Mouse (Mus musculus): ENCODE measurements around the gene Olfr554. TPM values are rescaled to one million over a fixed set of nuclear protein-coding genes. Genes with fewer than 3 reads are reported as not detected.
"Not testable (repeated sequence)": the region's sequence is repeated elsewhere in the genome, so short reads cannot be mapped to it uniquely, and the experiment has no call there.

Olfr554 gene
- not detected in 2 replicates for polyA plus RNA-seq (2012; rRNA removed)

- DNase-seq (ENCODE audit: extremely low spot score in 1 of 2, low spot score in 1 of 2), result no peak
Observed at GRCm38 (mm10) chr7:102638132-102638531, at the start of gene Olfr554. TSS of gene Olfr554 (plus strand) at chr7:102638432.

- DNase-seq (ENCODE audit: extremely low spot score in 1 of 2, low spot score in 1 of 2), result no peak
Observed at GRCm38 (mm10) chr7:102591786-102592185, 46.4 kb upstream of the Olfr554 start, which contains the start of gene Olfr551. TSS of gene Olfr551 (minus strand) at chr7:102591886.

DNA sequence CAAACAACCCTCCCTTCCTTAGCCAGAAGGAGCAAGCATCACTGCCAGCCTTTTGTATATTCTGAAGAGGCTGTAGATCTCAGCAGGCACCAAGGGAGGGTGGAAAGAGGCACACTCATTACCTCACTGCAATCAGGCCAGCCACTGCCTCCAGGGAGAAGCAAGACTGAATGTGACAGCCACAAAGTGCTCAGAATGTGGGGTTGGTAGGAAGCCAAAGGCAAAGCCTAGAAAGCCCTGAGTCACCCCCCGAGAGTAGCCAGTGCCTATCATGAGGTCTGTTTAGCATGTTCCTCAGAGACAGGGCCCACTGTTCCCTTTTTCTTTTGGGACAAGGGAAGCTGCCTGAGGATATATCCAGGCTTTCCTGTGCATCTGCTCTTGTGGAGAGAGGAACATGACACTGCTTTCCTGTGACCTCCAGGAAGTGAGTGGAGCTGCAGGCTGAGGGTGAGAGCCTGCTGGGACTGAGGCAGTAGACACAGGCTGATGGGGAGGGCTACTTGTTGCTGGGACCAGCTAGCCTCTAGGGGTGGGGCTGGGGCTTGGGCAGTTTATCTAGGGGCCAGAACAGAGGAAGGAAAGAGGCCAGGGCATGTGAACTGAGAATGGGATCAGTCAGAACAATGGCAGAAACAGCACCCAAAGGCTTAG lies 40.7 kb upstream of the Olfr554 start, which contains the start of gene Olfr552:
Gene Olfr552, plus strand, starts transcription at position 393 of the 654 bp plus-strand sequence.
- DNase-seq (ENCODE audit: extremely low spot score in 1 of 2, low spot score in 1 of 2), result no peak

DNA sequence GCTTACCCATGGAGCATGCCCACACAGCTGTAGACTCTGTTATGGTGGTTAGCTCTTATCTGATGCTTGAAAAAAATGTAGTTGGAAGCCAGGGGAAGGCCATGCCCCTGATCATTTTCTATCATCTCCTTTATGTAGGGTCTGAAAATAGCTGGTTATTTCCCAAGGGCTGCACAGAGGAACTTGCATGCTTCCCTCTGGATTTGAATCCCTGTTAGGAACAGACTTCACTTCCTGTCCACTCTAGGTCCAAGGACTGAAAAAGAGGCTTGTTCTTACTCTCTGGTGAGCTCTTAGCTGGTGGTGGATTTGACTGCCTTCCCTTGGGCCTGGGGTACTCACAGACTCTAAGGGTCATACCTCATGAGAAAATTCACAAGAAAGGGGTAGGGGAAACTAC lies 20.1 kb upstream of the Olfr554 start, which contains the start of gene Olfr553:
Gene Olfr553, minus strand, starts transcription at position 101 of the 400 bp plus-strand sequence.
- DNase-seq (ENCODE audit: extremely low spot score in 1 of 2, low spot score in 1 of 2), result no peak

DNA sequence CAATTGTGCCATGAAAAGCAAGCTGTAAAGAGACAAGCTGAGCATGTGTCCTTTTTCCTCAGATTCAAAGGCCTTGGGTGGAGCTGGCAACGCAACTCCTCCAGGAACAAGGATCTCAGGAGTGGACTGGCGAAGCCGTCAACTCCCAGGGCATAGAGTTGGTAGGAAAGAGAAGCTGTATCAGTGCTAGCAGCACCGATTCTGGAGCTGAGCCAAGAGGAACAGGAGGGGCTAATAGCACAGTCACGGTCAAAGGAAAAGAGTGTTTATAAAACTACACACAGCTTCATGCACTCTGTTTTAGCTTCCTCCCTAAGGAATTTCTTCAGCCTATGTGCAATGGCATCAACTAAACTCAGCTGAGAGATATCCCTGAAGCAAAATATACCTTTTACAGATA lies 18.6 kb upstream of the Olfr554 start:
- no peak for DNase-seq (ENCODE audit: extremely low spot score in 1 of 2, low spot score in 1 of 2)

DNA sequence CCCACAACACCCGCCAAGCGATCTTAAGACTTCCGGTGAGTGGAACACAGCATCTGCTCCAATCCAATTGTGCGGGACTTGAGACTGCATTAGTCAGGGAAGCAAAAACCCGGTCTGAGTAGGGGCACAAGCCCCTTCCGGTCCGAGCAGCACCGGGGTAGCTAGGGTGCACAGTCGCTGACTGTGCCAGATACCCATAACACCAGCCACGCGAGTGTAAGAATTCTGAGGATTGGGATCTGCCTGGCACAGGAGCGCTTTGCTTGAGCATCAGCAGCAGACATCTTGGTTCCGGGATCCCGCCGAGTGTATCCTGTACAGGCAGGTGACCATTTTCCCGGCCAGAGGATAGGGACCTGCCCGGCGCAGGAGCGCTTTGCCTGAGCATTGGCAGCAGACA lies 17.9 kb upstream of the Olfr554 start:
- DNase-seq (ENCODE audit: extremely low spot score in 1 of 2, low spot score in 1 of 2), result not testable (repeated sequence)

- peak in 1 of 2 experiments; percentile 62 for DNase-seq (ENCODE audit: extremely low spot score in 1 of 2, low spot score in 1 of 2)
Observed at GRCm38 (mm10) chr7:102636665-102637064, 1.6 kb upstream of the Olfr554 start.

DNA sequence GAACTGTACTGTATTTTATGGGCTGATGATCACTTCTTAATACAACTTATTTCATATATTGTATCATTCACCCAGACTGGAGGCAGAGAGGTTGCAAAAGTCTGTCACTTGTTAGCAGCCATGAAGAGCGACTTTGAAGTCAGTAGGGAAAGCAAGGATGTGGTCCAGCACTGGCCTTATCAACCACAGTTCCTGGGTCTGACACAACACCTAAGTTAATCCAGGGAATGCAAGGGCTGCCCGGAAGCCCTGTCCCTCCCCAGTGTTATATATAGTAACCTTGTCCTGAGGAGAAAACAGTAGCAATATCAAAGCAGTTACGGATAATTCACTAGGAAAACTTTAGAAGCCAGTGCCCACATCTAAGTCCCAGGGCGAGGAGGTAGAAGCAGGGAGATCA lies 6.7 kb downstream of the Olfr554 start:
- DNase-seq (ENCODE audit: extremely low spot score in 1 of 2, low spot score in 1 of 2), result not testable (repeated sequence)

DNA sequence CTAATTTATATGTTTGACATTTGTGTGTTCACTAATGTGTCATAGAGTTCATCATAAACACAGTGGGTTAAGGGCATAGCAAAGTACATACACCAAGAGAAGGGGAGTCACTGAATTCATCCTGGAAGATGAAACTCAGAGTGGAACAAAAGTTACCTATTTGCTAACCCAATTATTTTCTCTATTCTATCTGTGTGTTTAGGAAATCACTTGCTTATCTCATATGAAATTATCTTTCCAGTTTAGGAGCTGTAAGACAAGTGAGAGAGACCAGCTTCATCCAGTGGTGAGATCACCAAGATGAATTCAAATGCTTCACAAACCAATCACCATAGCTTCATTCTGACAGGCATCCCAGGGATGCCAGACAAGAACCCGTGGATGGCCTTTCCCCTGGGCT lies 20.3 kb downstream of the Olfr554 start, which contains the start of gene Olfr555:
Gene Olfr555, plus strand, starts transcription at position 301 of the 400 bp plus-strand sequence.
- no peak for DNase-seq (ENCODE audit: extremely low spot score in 1 of 2, low spot score in 1 of 2)

- DNase-seq (ENCODE audit: extremely low spot score in 1 of 2, low spot score in 1 of 2), result no peak
Observed at GRCm38 (mm10) chr7:102664599-102664998, 26.4 kb downstream of the Olfr554 start, which contains the start of gene Olfr556. TSS of gene Olfr556 (plus strand) at chr7:102664899.

DNA sequence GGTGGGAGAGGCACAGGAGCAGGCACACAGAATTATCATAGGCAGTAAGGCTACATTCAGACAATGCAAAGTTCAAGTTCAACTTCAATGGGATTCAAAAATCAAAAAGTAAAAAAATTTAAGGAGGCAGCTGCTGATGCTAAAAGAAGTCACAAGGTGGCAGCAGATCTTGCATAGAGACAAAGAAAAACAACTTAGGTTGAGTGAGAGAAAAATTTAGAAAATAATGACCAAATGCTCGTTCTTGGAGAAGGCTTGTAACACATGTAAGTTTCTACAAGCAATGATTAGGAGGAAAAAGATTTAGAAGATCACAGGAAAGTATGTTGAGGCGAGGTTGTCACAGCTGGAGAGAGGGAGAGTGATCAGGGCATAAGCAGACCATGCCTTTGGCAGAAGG lies 27.1 kb downstream of the Olfr554 start:
- peak in 1 of 2 experiments; percentile 57 for DNase-seq (ENCODE audit: extremely low spot score in 1 of 2, low spot score in 1 of 2)

DNA sequence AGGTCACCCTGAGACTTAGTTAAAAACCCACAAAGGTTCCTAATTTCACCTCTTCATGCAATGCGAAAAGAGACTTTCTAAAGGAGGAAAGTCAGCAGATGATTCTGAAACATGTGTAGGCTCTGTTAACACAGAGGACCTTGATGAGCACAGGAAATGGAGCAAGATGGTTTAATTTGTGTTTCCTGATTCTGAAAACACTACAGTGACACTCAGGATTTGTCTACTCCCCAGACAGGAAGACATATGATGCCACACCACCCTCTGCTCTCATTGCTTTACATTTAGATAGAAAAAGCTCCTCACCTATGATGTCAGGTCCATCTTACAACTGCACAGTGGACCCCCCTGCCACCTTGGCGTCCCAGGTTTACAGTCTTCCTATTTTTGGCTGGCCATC lies 38.0 kb downstream of the Olfr554 start:
- DNase-seq (ENCODE audit: extremely low spot score in 1 of 2, low spot score in 1 of 2), result no peak

- DNase-seq (ENCODE audit: extremely low spot score in 1 of 2, low spot score in 1 of 2), result no peak
Observed at GRCm38 (mm10) chr7:102681916-102682315, 43.7 kb downstream of the Olfr554 start.

DNA sequence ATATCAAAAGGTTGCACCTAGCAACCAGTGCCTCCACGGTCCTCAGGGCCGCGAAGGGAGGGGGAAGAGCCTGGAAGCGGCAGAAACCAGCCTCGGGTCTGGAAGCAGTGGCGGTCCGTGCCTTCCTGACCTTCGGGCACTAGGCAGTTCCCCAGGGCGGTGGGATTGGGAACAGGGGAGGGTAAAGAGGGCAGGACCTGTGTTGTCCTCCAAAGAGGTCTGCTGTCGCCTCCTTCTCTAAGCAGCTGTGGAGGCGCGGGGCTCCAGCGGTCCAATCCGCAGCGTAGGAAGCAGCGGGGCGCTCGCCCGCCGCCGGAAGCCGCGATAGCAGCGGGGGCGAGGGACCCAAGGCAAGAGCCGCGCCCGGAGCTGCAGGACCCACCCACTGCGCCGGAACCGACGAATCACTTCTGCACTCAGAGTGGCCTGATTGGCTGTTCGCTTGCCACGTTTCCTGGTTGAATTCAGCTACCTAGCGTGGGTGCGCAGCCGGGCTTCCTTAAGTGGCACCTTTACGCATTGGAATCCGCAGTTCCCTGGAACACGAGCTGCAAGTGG lies 48.8 kb downstream of the Olfr554 start, which contains the start of gene Trim68:
Gene Trim68, minus strand, starts transcription at position 384 of the 558 bp plus-strand sequence.
- peak; percentile 84 to 94 for DNase-seq (ENCODE audit: extremely low spot score in 1 of 2, low spot score in 1 of 2)

Other genes with a start within 250 kb of the Olfr554 start
- 12.6 and 16.6 TPM in 2 replicates for gene Rrm1, start 196.7 kb upstream of the Olfr554 start, polyA plus RNA-seq (2012; rRNA removed)
- 0.08 TPM in 1 of 2 replicates, not detected in the other for gene Olfr543, start 156.8 kb upstream of the Olfr554 start, polyA plus RNA-seq (2012; rRNA removed)
- not detected in 2 replicates for gene Olfr544, start 150.1 kb upstream of the Olfr554 start, polyA plus RNA-seq (2012; rRNA removed)
- 0.10 TPM in 1 of 2 replicates, not detected in the other for gene Olfr545, start 138.9 kb upstream of the Olfr554 start, polyA plus RNA-seq (2012; rRNA removed)
- not detected in 2 replicates for gene Olfr547, start 103.7 kb upstream of the Olfr554 start, polyA plus RNA-seq (2012; rRNA removed)
- not detected in 2 replicates for gene Olfr548-ps1, start 97.5 kb upstream of the Olfr554 start, polyA plus RNA-seq (2012; rRNA removed)
- 0.08 TPM in 1 of 2 replicates, not detected in the other for gene Olfr549, start 88.6 kb upstream of the Olfr554 start, polyA plus RNA-seq (2012; rRNA removed)
- gene Trim21, start 72.9 kb upstream of the Olfr554 start, polyA plus RNA-seq (2012; rRNA removed), result 2.3 and 2.8 TPM in 2 replicates
- gene Olfr550, start 67.0 kb upstream of the Olfr554 start, polyA plus RNA-seq (2012; rRNA removed), result 0.04 TPM in 1 of 2 replicates, not detected in the other
- not detected in 2 replicates for gene Olfr551, start 46.5 kb upstream of the Olfr554 start, polyA plus RNA-seq (2012; rRNA removed)
- gene Olfr552, start 40.7 kb upstream of the Olfr554 start, polyA plus RNA-seq (2012; rRNA removed), result not detected in 2 replicates
- gene Olfr553, start 20.2 kb upstream of the Olfr554 start, polyA plus RNA-seq (2012; rRNA removed), result not detected in 2 replicates
- gene Olfr555, start 20.4 kb downstream of the Olfr554 start, polyA plus RNA-seq (2012; rRNA removed), result not detected in 2 replicates
- not detected in 2 replicates for gene Olfr556, start 26.5 kb downstream of the Olfr554 start, polyA plus RNA-seq (2012; rRNA removed)
- gene Trim68, start 48.9 kb downstream of the Olfr554 start, polyA plus RNA-seq (2012; rRNA removed), result 16.2 and 16.3 TPM in 2 replicates
- not detected in 2 replicates for gene Olfr557, start 57.5 kb downstream of the Olfr554 start, polyA plus RNA-seq (2012; rRNA removed)
- gene Olfr558, start 63.8 kb downstream of the Olfr554 start, polyA plus RNA-seq (2012; rRNA removed), result 0.67 and 0.68 TPM in 2 replicates
- not detected in 2 replicates for gene Olfr33, start 80.6 kb downstream of the Olfr554 start, polyA plus RNA-seq (2012; rRNA removed)
- gene Olfr559, start 89.1 kb downstream of the Olfr554 start, polyA plus RNA-seq (2012; rRNA removed), result not detected in 2 replicates
- 0.14 and 0.21 TPM in 2 replicates for gene Olfr560, start 120.9 kb downstream of the Olfr554 start, polyA plus RNA-seq (2012; rRNA removed)
- 4.4 and 5.7 TPM in 2 replicates for gene Olfr78, start 121.0 kb downstream of the Olfr554 start, polyA plus RNA-seq (2012; rRNA removed)
- not detected in 2 replicates for gene Olfr561, start 132.8 kb downstream of the Olfr554 start, polyA plus RNA-seq (2012; rRNA removed)
- gene Olfr564, start 165.0 kb downstream of the Olfr554 start, polyA plus RNA-seq (2012; rRNA removed), result not detected in 2 replicates
- gene Olfr566, start 220.3 kb downstream of the Olfr554 start, polyA plus RNA-seq (2012; rRNA removed), result 0.11 TPM in 1 of 2 replicates, not detected in the other
- gene Olfr568, start 238.7 kb downstream of the Olfr554 start, polyA plus RNA-seq (2012; rRNA removed), result not detected in 2 replicates

Measured in frontal cortex, adult 2 months (tissue).